Mouse (Mus musculus): ENCODE measurements around the gene Unc119b.
"Not testable (repeated sequence)": the region's sequence is repeated elsewhere in the genome, so short reads cannot be mapped to it uniquely, and the experiment has no call there.

Gene Unc119b

DNA sequence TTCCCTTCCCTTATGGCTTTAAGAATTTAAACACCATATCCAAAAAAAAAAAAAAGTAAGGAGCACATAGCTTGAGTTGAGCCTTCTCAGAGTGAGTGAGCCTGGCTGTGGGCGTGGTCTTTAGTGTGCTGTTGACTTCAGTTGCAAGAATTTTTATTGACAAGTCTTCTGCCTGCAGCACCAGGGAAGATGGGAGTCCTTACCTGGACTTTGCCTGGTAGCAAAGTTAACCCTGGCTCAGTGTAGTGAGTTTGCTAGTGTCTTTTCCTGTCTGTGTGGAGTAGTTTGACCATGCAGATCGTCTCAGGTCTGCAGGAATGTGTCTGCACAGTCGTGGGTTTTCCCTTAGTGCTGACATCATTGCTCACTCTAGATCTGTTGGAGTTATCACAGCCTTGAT, 43.8 kb downstream of the Unc119b start:
- DNase-seq (ENCODE audit: low read depth, low spot score), result no peak

GRCm38 (mm10) chr5:115089592-115090268, 45.0 kb downstream of the Unc119b start:
- no peak for DNase-seq (ENCODE audit: low read depth, low spot score)

- DNase-seq (ENCODE audit: low read depth, low spot score), result no peak
These were observed 49.1 kb downstream of the Unc119b start for GRCm38 (mm10) chr5:115085675-115086074.

- DNase-seq (ENCODE audit: low read depth, low spot score), result no peak
These were observed 51.3 kb downstream of the Unc119b start for GRCm38 (mm10) chr5:115083492-115083891.

- DNase-seq (ENCODE audit: low read depth, low spot score), result no peak
These were observed 53.1 kb downstream of the Unc119b start for GRCm38 (mm10) chr5:115081636-115082035.

GRCm38 (mm10) chr5:115076144-115076901, 58.5 kb downstream of the Unc119b start:
- no peak for DNase-seq (ENCODE audit: low read depth, low spot score)

DNA sequence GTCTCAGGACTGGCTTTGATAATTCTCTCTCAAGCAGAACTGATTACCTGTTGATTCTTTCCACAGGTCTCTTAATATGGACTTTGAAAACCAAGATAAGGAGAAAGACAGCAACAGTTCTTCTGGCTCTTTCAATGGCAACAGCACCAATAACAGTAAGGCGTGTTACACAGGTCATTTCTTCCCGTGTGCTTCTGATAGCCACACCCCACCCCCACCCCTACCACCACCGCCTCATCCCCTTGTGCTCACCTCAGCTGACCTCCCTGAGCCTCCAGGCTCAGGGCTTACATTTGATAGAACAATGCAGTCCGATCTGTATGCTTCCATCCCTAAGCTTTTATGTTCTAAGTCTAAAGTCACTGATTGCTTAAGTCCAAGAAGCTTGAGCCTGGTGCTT, 60.0 kb downstream of the Unc119b start:
- no peak for DNase-seq (ENCODE audit: low read depth, low spot score)

- not testable (repeated sequence) for DNase-seq (ENCODE audit: low read depth, low spot score)
These were observed 61.5 kb downstream of the Unc119b start for GRCm38 (mm10) chr5:115073306-115073705.
